Mouse (Mus musculus): Measurements from ENCODE around the gene Nacc1. TPM values are rescaled to one million over a fixed set of nuclear protein-coding genes. Genes with fewer than 3 reads are reported as not detected.

The Nacc1 gene
- total RNA-seq, 2 experiments from 2014 or later, result 84.0 to 85.6 TPM

- DNase-seq (ENCODE audit: low spot score in 2 of 2), result no peak
These were observed 28.3 kb upstream of the Nacc1 start for GRCm38 (mm10) chr8:84715893-84716468.

DNA sequence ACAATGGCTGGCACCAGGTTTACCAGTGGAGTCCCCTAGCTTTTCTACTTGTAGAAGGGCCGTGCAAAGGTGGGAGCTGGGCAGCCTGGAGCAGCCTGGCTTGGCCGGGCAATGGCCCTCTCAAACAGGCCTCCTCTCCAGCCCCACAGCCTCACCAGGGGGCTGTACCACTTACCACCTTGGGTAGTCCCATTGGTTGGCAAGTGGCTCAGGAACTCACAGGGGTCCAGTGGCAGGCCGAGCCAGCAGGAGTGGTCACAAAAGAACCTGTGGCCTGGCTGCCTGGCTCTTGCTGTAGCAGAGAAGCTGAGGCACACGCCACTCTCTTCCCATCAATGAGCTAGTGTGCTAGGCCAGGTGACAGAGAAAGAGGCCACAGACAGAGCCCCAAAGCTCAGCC lies 26.5 kb upstream of the Nacc1 start:
- DNase-seq (ENCODE audit: low spot score in 2 of 2), result no peak

- DNase-seq (ENCODE audit: low spot score in 2 of 2), result no peak
These were observed 25.7 kb upstream of the Nacc1 start for GRCm38 (mm10) chr8:84713381-84713780.

DNA sequence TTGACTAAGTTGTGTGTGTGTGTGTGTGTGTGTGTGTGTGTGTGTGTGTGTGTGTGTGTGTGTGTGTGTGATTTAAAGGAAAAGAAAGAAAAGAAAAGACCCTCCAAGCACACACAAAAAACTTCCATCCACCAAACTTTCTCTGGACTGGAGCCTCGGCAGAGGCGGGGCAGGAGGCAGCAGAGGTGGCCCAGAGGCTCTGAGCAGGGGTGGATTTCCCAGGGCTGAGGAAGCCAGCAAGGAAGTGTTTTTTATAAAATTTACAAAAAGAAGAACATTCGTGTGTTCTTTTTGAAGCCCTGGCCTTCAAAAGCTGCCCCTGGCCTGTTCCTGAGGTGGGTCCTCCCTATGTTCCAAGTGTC lies 25.1 kb upstream of the Nacc1 start:
- DNase-seq (ENCODE audit: low spot score in 2 of 2), result no peak

- DNase-seq (ENCODE audit: low spot score in 2 of 2), result peak; percentile 75 to 80
These were observed 24.5 kb upstream of the Nacc1 start for GRCm38 (mm10) chr8:84711933-84712758.

GRCm38 (mm10) chr8:84711312-84711711 lies 23.6 kb upstream of the Nacc1 start:
- no peak for DNase-seq (ENCODE audit: low spot score in 2 of 2)

GRCm38 (mm10) chr8:84709931-84710330 lies 22.3 kb upstream of the Nacc1 start:
- no peak for DNase-seq (ENCODE audit: low spot score in 2 of 2)

- peak; percentile 91 to 93 for DNase-seq (ENCODE audit: low spot score in 2 of 2)
These were observed 21.3 kb upstream of the Nacc1 start for GRCm38 (mm10) chr8:84708774-84709475.

DNA sequence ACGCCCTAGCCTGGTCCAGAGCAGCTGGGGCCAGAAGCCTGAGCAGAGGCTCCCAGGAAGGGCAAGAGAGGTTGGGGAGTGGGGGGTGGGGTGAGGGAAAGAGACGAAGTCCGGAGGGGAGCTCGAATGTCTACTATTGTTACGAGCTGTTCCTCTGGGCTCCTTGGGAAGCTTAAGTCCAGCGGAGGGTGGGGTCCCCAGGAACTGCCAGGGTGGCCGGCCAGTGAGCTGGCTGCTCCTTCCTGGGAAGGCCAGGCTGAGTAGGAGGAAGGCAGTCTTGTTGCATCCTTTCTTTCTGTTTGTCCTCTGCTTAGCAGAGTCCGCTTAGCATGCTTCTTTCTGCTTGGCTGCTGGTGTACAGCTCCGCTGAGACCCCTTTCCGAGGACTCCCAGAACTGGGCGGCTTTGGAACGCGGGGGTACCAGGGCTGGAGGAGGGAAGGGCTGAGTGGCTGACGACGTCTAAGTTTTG lies 20.4 kb upstream of the Nacc1 start:
- no peak for DNase-seq (ENCODE audit: low spot score in 2 of 2)

DNA sequence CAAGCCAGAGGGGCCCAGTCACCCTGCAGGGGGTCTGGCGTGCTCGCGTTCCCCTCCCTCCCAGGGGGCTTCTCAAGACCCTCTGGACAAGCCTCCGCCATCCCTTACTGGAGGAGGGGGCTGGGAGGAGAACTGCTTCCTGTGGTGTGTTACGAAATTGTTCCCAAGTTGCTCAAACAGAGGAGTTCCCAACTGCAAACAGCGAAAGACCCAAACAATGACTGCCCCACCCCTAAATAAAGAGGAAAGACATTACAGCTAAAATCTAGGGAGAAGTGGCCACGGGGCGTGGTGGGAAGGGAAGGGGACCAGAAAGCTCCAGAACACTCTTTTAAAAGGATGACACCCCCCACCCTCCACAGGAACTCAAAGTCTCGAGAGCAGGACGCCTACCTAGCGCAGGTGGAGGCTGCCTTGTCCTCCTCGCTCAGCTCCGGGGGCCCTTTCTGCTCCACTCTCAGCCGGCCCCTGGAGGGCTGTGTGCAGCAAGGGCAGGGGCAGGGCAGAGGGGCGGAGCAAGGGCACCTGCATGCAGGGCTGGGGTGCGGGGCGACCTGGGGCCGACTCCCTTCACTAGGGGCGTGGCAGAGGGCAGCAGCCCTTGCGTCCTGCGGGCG lies 19.7 kb upstream of the Nacc1 start:
- no peak for DNase-seq (ENCODE audit: low spot score in 2 of 2)

DNA sequence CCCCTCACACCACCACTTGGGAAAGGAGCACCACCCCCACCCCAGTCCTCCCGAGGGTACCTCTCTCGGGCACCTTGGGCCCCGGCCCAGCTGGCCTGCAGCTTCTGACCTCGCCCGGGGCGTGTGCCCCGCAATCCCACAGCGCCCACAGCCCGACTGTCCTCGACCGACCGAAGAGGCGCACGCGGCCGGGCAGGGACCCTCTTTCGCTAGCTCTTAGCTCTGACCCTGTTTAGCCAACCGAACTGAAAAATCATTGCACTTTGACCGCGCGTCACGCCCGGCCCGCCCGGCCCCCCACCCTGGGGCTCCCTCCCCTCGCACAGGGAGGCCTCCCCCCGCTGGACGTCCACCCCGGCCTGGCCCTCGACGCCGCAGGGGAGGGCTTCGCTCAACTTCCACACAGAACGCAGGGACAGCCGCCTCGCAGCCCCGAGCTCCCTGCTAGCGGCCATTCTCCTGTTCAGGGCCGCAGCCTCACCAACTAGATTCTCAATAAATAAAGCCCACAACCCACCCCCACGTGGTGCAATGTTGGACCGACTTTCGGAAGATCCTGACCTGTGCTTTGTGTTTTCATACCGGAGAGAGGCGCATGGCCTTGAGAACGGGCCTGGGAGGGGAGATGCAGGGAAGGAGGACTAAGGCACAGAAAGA lies 19.1 kb upstream of the Nacc1 start:
- DNase-seq (ENCODE audit: low spot score in 2 of 2), result no peak

DNA sequence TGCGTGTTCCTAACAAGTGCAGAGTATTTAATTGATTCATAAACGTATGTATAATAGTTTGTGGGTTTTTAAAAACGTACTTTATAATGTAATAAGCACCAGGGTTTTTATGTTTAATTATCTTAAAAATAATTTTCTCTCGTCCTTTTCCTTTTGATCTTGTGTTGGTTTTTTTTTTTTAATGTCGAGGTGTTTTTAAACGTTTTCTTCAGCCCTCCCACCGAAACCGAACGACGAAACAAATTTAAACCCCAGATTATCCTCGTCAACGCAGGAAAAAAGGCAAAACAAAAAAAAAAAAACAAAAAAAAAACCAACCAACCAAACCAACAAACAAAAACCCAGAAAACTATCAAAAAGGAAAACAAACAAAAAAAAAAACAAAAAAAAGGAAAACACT lies 18.3 kb upstream of the Nacc1 start:
- DNase-seq (ENCODE audit: low spot score in 2 of 2), result no peak

GRCm38 (mm10) chr8:84704867-84705831 lies 17.5 kb upstream of the Nacc1 start:
- peak in 1 of 2 experiments; percentile 41 for DNase-seq (ENCODE audit: low spot score in 2 of 2)

- DNase-seq (ENCODE audit: low spot score in 2 of 2), result peak; percentile 82 to 89
These were observed 16.7 kb upstream of the Nacc1 start for GRCm38 (mm10) chr8:84704356-84704755.

DNA sequence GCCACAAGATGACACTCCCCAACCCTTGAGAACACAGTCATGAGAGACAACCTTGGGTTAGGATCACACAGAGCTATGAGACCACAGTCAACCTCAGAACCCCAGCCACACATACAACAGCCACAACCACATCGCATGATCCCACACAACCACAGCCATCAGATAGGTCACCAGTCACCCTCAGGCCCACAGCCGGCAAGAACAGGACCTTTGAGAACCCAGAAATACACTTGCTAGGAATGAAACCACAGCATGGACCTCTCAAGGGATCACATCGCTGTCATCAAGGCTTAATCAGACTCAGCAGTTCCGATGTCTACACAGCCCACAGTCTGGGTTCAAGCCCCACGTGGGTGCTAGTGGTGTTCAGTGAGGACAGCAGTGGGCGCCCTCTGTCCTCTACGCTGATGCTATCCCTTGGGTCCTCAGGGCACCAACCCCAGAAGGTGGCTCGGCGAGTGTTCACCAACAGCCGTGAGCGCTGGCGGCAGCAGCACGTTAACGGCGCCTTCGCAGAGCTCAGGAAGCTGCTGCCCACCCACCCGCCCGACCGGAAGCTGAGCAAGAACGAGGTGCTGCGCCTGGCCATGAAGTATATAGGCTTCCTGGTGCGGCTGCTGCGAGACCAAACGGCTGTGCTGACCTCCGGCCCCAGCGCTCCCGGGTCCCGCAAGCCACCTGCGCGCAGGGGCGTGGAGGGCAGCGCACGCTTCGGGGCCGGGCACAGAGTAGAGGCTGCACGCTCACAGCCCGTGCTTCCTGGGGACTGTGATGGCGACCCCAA lies 16.0 kb upstream of the Nacc1 start:
- DNase-seq (ENCODE audit: low spot score in 2 of 2), result peak in 1 of 2 experiments; percentile 35

- DNase-seq (ENCODE audit: low spot score in 2 of 2), result peak in 1 of 2 experiments; percentile 3
These were observed 15.4 kb upstream of the Nacc1 start for GRCm38 (mm10) chr8:84702963-84703465.

DNA sequence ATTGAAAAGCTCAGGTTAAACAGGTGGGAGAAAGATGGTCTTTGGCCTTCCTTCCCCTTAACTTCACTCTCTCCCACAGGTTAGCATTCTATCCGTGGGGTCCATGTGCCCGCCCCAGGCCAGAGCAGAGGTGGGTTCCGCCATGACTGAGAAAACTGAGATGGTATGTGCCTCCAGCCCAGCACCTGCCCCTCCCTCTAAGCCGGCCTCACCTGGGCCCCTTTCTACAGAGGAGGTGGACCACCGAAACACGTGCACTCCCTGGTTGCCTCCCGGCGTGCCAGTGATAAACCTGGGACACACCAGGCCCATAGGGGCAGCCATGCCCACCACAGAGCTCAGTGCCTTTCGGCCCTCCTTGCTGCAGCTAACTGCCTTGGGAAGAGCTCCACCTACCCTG lies 14.9 kb upstream of the Nacc1 start:
- peak in 1 of 2 experiments; percentile 9 for DNase-seq (ENCODE audit: low spot score in 2 of 2)

GRCm38 (mm10) chr8:84700941-84701911 lies 13.6 kb upstream of the Nacc1 start, which contains the start of gene Lyl1:
Lyl1 (plus strand) TSS chr8:84701457.
- DNase-seq (ENCODE audit: low spot score in 2 of 2), result peak in 1 of 2 experiments; percentile 36
